Mouse (Mus musculus): Measurements from ENCODE around the gene Fam3a.
"Not testable (repeated sequence)": the region's sequence is repeated elsewhere in the genome, so short reads cannot be mapped to it uniquely, and the experiment has no call there.

Fam3a gene

GRCm38 (mm10) chrX:74392535-74393443, at the start of gene Fam3a, which contains the start of gene Ikbkg:
Fam3a (minus strand) TSS chrX:74393272.
Ikbkg (plus strand) TSS chrX:74393290.
- peak; percentile 88 for DNase-seq

- peak; percentile 67 for DNase-seq
These were observed 36.3 kb upstream of the Fam3a start for GRCm38 (mm10) chrX:74429290-74429821.

GRCm38 (mm10) chrX:74428826-74429276, 35.8 kb upstream of the Fam3a start, which contains the start of gene G6pdx:
G6pdx (minus strand) TSS chrX:74429194.
- DNase-seq = peak; percentile 91

GRCm38 (mm10) chrX:74428146-74428825, 35.2 kb upstream of the Fam3a start:
- DNase-seq = no peak

DNA sequence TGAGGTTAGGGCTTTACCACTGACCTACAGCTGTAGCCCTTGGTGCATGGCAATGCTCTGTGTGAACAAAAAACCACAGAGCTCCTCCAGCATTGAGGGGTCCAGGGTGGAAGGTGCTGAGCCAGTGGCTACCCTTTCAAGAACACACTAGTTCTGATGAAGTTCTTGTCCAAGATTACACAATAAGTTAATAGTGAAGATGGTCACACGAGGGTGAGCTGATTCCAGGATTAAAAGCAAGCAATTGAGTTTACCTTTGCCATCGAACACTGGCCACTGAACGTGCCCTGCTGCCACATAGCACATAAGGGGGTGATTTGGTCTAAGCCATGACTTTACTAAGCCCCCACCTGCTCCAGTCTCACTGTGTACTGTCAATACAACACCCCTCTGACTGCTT, 34.0 kb upstream of the Fam3a start:
- DNase-seq = no peak

- DNase-seq = no peak
These were observed 33.2 kb upstream of the Fam3a start for GRCm38 (mm10) chrX:74426256-74426655.

DNA sequence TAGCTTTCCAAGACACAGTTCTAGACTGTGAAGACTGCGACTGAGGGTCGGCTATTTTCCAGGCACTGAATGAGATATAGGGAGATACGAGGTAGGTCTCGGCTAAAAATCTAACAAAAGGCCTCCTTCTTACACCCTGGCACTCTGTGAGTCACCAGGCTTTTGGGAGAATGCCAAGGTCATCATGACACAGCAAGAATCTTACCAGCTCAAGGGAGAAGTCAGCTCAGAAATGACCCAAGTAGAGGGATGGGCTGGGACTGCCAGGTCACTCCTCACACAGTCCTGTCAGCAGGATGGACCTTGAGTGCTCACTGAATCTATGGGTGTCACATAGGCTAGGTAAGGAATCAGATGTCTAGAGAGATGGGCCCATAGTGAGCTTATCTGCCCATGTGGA, 32.1 kb upstream of the Fam3a start:
- peak; percentile 37 for DNase-seq

DNA sequence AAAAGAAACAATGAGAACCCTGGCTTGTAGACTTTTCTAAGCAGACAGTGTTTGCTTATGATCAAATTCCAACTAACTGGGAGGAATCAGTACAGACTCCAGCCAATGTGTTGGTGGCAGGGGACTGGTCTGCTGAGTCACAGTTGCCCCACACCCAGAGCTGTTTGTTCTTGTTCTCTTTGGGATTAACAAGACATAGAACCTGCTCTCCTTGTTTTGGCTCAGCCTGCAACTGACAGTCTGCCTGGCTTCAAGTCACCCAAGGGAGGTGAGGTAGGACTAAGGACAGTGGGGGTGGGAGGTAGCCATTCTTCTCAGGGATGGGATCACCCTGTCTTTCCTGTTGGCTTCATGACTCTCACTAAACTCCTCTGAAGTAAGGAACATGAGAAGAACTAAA, 31.4 kb upstream of the Fam3a start:
- no peak for DNase-seq

GRCm38 (mm10) chrX:74413377-74413776, 20.3 kb upstream of the Fam3a start:
- peak; percentile 49 for DNase-seq

DNA sequence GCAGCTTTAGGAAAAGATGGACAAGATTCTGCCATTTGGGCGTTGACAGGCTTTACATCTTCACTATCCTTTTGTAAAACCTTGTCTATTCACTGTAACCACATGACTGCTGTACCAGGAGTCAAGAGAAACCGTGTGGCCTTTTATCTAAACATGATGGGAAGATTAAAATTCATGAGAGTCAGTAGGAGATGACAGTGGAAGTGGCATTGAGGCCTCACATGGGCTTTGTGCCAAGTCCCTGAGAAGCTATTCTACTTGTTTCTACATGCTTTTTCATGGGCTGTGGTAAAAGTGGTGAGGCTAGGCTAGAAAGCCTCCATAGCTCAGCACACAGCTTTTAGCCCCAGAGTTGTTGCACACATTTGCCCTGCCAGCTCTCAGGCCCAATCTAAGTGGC, 15.3 kb upstream of the Fam3a start:
- DNase-seq = no peak

DNA sequence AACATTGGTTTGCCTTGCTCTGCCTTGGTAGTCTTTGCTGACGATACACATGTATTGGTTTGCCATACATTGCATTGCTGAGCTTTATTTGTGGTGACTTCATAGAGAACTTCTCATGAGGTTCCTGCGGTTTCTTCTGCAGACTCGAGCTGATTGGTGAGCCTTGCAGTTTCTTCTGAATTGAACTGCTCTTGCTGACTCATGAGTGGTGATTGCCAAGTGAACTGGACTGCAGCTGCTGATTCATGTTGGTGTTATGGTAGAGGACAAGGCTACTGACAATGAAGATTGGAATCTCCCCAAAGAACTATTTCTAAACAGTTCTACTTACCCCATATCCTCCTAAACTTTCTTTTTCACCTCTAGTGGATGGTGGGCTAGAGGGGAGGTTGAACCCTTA, 7.1 kb upstream of the Fam3a start:
- no peak for DNase-seq

DNA sequence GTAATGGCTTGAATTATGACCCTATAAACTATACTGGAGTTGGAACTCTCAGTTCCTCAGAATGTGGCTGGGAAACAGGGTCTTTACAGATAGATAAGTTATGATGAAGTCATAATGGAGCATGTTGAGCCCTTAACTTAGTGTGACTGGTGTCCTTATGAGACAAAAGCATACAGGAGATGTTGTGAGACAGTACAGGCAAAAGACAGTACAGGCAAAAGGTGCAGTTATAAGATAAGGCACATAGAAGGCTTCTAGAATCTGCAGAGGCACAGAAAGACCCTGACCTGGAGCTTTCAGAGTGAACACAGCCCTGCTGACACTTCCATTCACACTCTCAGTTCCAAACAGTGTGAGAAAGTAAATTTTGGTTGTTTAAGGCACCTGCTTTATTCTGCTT, 4.9 kb downstream of the Fam3a start:
- no peak for DNase-seq

DNA sequence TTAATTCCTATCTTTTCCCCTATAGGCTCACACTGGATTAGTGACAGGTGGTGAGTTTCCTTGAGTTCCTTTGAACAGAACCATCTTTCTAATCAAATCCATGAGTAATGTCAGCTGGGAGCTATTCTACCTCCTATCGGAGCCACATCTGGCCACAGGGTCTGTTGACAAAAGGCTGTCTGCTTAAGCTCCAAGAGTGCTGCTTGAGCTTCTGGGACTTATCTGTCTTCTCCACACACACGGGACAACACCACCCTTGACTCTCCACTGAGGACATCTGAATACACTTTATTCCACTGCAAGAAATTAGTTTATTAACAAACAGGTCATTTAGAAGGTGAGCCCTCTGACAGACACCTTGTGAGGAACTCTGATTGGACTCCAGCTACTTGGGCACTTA, 8.6 kb downstream of the Fam3a start:
- no peak for DNase-seq

GRCm38 (mm10) chrX:74372888-74373549, 20.1 kb downstream of the Fam3a start, which contains the start of the genes Ubl4a and Slc10a3:
Ubl4a (minus strand) TSS chrX:74373218.
Slc10a3 (minus strand) TSS chrX:74373349.
- peak; percentile 90 for DNase-seq

- DNase-seq = peak; percentile 82
These were observed 24.7 kb downstream of the Fam3a start for GRCm38 (mm10) chrX:74368209-74368909.

DNA sequence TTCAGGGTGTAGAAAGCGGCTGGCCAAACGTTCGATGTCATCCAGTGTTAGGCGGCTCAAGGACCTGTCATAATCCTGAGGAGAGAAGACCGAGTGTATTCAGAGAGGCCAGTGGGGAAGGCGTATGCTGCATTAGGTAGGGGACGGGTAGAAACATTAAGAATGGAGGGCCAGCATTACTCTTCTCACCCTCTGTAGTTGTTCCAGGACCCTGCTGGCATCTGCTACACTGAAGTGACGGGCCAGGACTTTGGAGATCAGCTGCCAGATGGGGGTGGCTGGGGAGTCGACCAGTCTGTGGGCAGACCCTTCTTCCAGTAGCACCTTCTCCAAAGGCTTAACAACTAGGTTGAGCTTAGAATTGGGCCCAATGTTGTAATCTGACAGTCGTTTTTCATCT, 25.6 kb downstream of the Fam3a start:
- no peak for DNase-seq

- DNase-seq = peak; percentile 53
These were observed 33.9 kb downstream of the Fam3a start for GRCm38 (mm10) chrX:74359171-74359570.

GRCm38 (mm10) chrX:74357069-74357468, 36.0 kb downstream of the Fam3a start:
- DNase-seq = not testable (repeated sequence)

- peak; percentile 77 for DNase-seq
These were observed 39.7 kb downstream of the Fam3a start, which contains the start of gene Lage3 for GRCm38 (mm10) chrX:74353467-74353770. Lage3 (minus strand) TSS chrX:74353618.

DNA sequence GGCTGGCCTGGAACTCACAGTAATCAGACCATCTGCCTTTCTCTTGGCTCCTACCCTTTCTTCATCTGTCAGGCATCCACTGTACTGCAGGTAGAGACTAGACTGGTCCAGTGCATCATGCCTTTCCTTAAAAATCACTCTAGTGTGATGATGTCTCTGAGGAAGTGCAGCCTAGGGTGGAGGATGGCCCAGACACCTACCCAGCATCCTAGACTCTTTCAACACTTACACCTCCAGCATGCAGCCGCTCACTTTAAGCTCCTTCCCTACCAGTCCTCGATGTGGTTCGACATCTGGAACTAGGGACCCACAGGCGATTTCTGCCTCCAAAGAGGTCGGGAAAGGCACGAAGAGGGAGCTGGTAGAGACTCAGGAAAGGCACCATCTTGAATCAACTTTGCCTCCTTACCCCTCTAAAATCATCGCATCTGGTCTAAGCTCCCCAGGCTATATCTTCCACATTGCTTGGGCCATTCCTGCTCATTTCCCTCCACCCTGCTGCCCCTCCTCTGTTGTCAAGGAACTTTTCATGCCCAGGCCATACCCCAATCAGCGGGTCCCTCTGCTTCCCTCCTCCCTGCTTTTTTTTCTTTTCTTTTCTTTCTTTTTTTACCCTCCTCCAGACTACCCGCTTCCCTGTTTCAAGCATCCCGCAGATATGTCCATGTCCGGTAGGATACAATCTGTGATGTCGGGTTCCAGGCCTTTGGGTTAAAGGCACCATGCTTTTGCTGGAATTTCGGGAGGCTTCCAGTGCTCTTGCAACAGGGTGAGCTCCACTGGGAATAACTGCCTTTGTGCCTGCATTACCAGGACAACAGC, 40.2 kb downstream of the Fam3a start:
- no peak for DNase-seq

Data from kidney, adult 11 months (tissue).